Mouse (Mus musculus) brain, embryonic 18.5 days (tissue): ENCODE measurements around the gene Hoxd9.

ENCODE experiments used
- DNase-seq: peaks from one replicate; pipeline ENCODE4 v3.0.0-alpha.2; 2012; ENCODE audit warnings: low read depth, low spot score

Gene Hoxd9

DNA sequence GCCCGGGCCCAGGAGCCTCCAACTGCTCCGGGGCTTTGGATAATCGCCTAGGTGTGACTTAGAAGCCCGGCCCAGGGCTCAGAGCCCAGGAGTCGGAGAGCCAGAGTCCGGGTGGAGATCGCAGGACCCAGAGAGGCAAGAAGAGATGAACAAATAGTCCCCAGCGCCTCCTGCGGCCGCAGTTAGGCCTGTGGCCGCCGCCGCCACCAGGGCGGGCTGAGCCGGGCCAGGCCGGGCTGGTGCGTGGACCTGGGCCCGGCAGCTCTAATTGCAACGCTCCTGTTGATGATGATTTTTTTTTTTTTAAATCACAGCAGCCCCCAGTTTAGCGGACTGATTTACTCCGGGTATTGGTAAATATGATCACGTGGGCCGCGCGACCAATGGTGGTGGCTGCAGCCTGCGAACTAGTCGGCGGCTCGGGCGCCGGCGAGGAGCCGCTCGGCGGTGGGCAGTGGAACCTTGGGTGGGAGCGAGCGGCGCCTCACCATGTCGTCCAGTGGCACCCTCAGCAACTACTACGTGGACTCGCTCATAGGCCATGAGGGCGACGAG, at the start of gene Hoxd9:
Gene Hoxd9, plus strand, starts transcription at position 161 of the 555 bp plus-strand sequence.
- no peak for DNase-seq

DNA sequence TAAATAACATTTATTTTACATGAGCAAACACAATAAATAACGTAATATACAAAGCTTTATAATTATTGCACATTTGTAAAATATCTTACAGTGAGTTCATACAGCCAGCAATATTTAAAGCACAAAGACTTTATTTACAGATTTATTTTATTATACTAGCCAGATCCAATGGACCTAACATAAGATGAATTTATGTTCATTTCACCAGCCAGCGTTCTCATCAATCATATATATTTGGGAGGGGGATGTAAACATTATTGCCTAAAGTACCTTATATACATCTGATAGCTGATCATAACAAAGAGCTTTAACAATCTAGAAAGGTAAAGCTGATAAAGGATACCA, 44.6 kb upstream of the Hoxd9 start:
- DNase-seq: no peak

DNA sequence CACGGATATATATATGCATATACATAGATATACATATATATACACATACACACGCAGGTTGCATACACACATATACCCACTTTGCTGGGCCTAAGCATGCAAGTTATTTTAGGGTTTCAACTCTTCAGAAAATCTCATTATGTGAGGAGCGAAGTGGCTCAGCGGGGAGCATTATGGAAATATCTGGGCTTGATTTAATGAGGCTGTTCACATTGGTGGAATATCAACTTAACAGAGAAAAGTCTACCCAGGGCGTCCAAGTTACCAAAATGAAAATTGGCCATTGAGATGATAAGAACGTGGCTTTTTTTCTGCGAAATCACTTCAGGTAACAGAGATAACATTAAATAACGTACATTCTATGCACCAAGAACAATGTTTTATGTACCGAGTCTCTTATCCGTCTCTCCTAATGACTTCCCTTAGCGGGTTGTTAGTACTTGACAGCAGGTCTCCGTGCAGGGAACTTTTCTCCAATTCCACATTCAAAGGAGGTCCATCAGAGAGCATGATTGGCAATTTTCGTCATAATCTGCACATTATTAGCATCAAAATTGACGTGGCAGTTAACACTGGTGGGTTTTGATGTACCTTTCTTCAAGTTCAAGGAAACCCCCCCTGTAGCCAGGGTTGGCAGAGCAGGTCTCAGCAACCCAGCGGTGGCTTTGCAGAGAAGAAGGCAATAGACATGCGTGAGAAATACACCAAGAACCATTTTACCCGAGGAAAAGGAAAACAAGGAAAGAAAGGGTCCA, 43.6 kb upstream of the Hoxd9 start:
- DNase-seq: no peak

GRCm38 (mm10) chr2:74654743-74655419, 42.6 kb upstream of the Hoxd9 start:
- DNase-seq: no peak

GRCm38 (mm10) chr2:74655420-74655781, 42.1 kb upstream of the Hoxd9 start:
- no peak for DNase-seq

GRCm38 (mm10) chr2:74655821-74656631, 41.5 kb upstream of the Hoxd9 start:
- no peak for DNase-seq

- DNase-seq: no peak
These were observed 40.9 kb upstream of the Hoxd9 start for GRCm38 (mm10) chr2:74656632-74657021.

DNA sequence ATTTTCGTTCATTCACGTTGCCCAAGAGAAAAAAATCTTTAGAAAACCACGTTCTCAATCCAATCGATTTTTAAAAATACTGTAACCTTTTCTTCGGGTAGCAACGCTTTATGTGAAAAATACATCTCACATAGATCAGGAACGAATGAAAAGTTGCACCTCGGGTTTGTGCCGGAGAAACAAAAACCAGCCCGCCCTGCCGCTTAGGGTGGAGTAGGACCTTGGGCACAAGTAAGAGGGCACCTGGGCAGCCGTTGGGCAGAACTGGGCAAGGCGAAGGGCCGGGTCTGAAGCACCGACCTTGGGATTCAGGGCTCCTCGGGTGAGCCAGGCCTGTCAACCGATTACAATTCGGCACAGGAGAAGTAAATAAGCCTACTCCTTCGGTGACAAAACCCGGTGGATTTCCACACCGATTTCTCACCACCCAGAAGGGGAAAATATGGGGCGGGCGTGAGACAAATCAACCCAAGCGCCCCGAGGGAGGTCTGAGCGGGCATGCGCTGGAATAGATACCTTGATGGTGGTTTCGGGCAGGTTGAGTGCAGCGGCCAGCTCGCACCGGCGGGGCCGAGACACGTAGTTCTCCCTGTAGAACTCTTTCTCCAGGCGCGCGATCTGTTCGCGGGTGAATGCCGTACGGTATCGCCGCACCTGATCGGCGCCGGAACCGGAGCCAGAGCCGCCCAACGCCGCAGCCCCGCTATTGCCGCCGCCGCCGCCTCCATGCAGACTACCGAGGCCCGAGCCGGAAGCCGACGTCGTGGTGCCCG, 40.1 kb upstream of the Hoxd9 start:
- no peak for DNase-seq

GRCm38 (mm10) chr2:74658024-74658666, 39.4 kb upstream of the Hoxd9 start:
- DNase-seq: no peak

DNA sequence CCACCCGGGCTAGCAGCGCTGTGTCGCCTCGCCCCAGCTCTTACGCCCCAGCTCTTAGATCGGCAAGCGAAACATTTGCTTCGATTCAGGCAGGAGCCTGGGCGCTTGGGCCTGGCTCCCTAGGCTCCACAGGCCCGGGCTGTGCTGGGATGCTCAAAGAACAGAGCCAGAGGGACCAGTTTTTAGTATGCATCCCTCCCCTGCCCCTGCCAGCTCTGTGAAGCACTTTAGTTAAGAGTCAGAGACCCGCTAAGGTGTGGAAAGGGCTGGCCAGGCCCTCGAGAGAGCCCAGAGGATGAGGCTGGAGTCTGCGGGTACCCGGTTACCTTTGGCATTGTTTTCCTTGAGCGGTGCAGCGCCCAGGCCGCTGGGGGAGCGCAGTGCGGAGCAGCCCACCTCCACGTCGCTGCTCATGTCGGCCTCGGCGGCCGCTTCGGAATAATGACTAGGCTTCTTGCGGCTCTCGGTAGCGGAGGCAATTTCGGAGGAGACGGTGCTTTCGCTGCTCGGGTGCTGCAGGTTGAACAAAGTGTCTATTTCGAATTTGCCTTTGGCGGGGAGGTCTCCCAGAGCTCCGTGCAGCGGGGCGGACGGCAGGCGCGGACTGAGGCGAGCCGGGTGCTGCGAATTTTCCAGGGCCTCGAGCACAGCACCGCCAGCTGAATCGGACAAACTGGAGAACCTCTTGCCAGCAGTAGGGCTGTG, 38.7 kb upstream of the Hoxd9 start:
- DNase-seq: no peak

GRCm38 (mm10) chr2:74659507-74660005, 38.0 kb upstream of the Hoxd9 start, which contains the start of gene Evx2:
TSS of gene Evx2 (minus strand) at chr2:74659557.
- DNase-seq: no peak

GRCm38 (mm10) chr2:74660421-74661375, 36.8 kb upstream of the Hoxd9 start:
- DNase-seq: no peak

DNA sequence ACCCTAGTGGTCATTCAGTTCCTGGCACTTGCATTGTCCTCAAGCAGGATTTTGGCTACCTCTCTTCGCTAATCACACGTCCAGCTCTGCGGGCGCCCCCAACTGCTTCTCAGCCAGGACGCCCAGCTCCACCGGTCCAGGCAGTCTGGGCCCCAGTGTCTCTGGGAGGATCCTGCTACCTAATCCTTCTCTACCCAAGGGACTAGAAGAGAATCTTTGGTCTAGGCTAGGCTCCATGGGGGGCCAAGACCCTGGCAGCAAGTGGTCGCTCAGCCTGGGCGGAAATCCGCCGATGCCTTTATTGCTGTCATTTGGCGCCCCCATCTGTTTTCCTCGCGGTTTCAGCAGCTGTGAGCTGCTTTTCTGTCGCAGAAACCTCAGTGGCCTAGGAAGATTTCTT, 35.8 kb upstream of the Hoxd9 start:
- DNase-seq: no peak

DNA sequence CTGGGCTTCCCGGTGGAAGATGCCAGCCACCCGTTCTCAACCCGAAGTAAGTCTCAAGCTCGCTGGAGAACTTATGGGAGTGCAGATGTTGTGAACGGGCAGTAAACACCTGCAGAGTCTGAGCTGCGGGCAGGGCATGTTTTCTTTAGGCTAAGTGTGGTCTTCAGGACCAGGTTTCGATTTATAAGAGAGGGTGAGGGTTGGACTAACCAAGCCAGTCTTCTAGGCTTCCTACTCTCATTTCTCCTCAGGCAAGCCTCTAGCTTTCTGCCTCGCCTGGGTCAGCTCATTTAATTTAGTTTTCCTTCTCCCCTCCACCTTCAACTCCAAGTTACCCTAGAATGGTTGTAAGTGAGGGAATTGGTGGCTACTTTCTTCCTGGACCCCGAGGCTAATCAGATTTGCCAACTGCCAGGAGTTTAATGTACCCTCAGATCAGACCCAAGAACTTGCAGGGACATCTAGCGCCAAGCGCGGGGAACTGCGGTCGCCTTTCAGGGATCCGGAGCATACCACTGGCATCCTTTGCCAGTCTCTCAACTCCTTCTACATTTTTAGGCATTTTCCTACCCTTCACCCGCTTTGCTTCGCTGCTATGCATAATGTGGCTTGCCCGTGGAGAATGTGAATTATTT, 34.1 kb upstream of the Hoxd9 start:
- DNase-seq: no peak

DNA sequence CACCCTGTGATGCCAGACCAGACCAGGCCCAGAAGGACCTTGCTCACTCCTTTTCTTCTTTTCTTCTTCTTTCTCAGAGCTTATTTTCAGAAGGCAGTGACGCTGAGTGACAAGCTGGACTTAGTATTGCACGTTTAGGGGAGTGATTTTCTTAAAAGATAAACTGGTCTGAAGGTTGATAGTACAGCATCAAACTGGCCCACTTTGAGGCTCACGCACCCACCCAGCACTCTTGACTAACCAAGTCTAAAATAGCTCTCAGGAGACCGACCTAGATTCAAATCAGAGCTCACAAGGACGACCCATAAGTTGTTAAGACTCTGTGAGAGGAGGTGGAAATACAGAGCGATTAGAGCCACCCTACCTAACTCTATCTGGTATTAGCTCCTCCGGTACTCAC, 31.1 kb upstream of the Hoxd9 start:
- DNase-seq: no peak

DNA sequence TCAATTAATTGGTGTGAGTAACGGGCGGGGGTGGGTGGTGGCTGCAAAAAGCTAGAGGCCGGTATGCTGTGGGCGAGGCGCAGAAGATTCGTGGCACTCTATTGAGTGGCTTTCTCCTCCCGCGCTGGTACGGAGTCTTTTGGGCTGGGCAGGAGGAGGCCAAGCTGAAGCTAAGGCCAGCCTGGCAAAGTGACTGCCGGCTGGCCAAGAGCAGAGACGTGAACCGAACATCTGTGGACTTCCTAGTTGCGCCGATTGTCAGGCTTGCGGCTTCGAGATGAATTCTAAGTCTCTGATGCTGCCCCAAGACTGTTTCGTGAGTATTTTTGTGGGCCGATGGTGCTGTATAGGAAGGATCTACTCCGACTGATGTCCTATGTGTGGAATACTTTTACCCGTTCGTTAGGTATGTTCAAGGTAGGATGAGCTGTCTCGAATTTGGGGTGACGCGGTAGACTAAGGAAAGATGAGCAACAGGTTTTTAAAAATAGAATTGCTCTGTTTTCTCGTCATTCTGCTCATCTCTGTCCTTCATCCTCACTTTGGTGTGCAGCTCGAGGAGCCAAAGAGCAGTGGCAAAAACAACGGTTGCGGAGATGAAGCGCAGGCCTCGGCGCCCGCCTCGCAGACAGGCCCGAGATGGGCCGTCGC, 30.2 kb upstream of the Hoxd9 start:
- no peak for DNase-seq

DNA sequence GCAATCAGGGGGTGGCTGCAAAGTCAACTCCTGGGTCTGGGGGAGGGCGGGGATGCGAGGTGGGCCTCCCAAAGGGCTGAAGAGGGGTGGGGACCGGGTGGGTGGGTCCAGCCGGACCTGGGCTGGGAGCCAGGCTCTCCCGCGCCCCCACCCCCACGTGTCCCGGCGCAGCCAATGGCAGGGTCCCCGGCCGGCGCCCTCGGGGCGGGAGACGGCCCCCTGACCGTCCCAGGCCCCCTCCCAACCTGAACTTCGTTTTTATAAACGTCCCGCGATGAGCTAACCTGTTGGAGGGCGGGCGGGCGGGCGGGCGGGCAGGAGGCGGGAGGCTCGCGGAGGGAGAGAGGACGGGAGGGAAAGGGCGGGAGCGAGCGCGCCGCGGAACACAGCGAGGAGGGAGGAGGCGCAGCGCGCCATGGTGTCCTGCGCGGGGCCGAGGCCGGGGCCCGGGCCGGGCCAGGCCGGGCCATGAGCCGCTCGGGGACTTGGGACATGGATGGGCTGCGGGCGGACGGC, 29.6 kb upstream of the Hoxd9 start, which contains the start of gene Hoxd13:
Gene Hoxd13, plus strand, starts transcription at position 469 of the 516 bp plus-strand sequence.
- DNase-seq: no peak
